In genomic region chr15:88299061-88299460, GRCm38 (mm10) we compare ENCODE assay signal across 10 mouse cellular contexts.
"Had no signal": no experiment of that assay in that cellular context is flagged by ENCODE, and none has a peak within 500 bp of the region (broad histone marks: within the 10 kb centered on the region; RNA-seq: fewer than 3 reads in every experiment).

No protein-coding gene starts in this region.

- H3K9me3 ChIP-seq: limb, embryonic 10.5 days; liver, embryonic 15.5 days; midbrain, embryonic 10.5 days had no signal

- H3K4me2 ChIP-seq: liver, embryonic 11.5 days; liver, embryonic 15.5 days had no signal

- H3K27ac ChIP-seq: limb, embryonic 10.5 days; liver, embryonic 15.5 days; midbrain, embryonic 10.5 days had no signal

- H3K36me3 ChIP-seq: limb, embryonic 10.5 days; liver, embryonic 15.5 days; midbrain, embryonic 10.5 days had no signal

- H3K4me1 ChIP-seq: liver, embryonic 15.5 days; midbrain, embryonic 10.5 days had no signal

- H3K4me3 ChIP-seq: limb, embryonic 10.5 days; liver, embryonic 15.5 days; midbrain, embryonic 10.5 days had no signal

- H3K27me3 ChIP-seq: liver, embryonic 15.5 days had no signal

- DNase-seq: kidney, postnatal 36 days; lung, adult 2 months; lung, postnatal 4 days; right cerebral cortex, postnatal 25 days; thymus, postnatal 4 days had no signal

- H3K9ac ChIP-seq: liver, embryonic 15.5 days had no signal

- ATAC-seq: midbrain, embryonic 16.5 days had no signal
